Mouse (Mus musculus): ENCODE results near the gene Nptx1. TPM values are rescaled to one million over a fixed set of nuclear protein-coding genes. Genes with fewer than 3 reads are reported as not detected.

Nptx1 gene
- polyA plus RNA-seq, 1 experiment from 2014 or later, result 4.7 TPM

GRCm38 (mm10) chr11:119549371-119549811, 1.8 kb upstream of the Nptx1 start:
- Histone ChIP-seq H3K4me1 (peaks cover 90% of the 10 kb centered on the region), H3K36me3 (ENCODE audit: poor library complexity, severe bottlenecking) (no peaks in the 10 kb centered on the region), H3K9ac (peak overlapping the region; percentile 56), H3K4me3 (peak overlapping the region; percentile 67), H3K27me3 (peaks cover 76% of the 10 kb centered on the region), H3K4me2 (peak overlapping the region; percentile 100), H3K27ac (no peak overlapping the region), H3K9me3 (replicated peaks) (no peaks in the 10 kb centered on the region)
- 1% methylated on average over 43 of the region's 43 CpGs for WGBS
- ATAC-seq, result no peak

- peaks cover 78% of the 10 kb centered on the region for H3K27me3 ChIP-seq
- H3K27ac ChIP-seq, result no peak overlapping the region
- H3K4me1 ChIP-seq, result peaks cover 86% of the 10 kb centered on the region
Observed at GRCm38 (mm10) chr11:119548741-119549370, 1.3 kb upstream of the Nptx1 start.

GRCm38 (mm10) chr11:119547951-119548591, 518 bp upstream of the Nptx1 start:
- H3K4me2 ChIP-seq, result peak overlapping the region; percentile 100
- WGBS, result under 1% methylated on average over 39 of the region's 39 CpGs
- 0 out of 2 replicates have a peak, but pooled peaks have one; percentile 9 for ATAC-seq
- no peaks in the 10 kb centered on the region for H3K36me3 ChIP-seq (ENCODE audit: poor library complexity, severe bottlenecking)
- H3K9ac ChIP-seq, result peak overlapping the region; percentile 82
- H3K27me3 ChIP-seq, result peaks cover 83% of the 10 kb centered on the region
- no peak overlapping the region; the same call in 1 of the 2 replicates for H3K27ac ChIP-seq
- H3K4me3 ChIP-seq, result peak overlapping the region; percentile 67
- H3K9me3 ChIP-seq (replicated peaks), result no peaks in the 10 kb centered on the region
- H3K4me1 ChIP-seq, result peaks cover 82% of the 10 kb centered on the region

More at GRCm38 (mm10) chr11:119548741-119549370, 1.3 kb upstream of the Nptx1 start:
- Histone ChIP-seq H3K4me2 (peak overlapping the region; percentile 100), H3K4me3 (peak overlapping the region; percentile 67), H3K9me3 (replicated peaks) (no peaks in the 10 kb centered on the region), H3K36me3 (ENCODE audit: poor library complexity, severe bottlenecking) (no peaks in the 10 kb centered on the region), H3K9ac (peak overlapping the region; percentile 56)
- ATAC-seq, result no peak
- WGBS, result under 1% methylated on average over 37 of the region's 37 CpGs

DNA sequence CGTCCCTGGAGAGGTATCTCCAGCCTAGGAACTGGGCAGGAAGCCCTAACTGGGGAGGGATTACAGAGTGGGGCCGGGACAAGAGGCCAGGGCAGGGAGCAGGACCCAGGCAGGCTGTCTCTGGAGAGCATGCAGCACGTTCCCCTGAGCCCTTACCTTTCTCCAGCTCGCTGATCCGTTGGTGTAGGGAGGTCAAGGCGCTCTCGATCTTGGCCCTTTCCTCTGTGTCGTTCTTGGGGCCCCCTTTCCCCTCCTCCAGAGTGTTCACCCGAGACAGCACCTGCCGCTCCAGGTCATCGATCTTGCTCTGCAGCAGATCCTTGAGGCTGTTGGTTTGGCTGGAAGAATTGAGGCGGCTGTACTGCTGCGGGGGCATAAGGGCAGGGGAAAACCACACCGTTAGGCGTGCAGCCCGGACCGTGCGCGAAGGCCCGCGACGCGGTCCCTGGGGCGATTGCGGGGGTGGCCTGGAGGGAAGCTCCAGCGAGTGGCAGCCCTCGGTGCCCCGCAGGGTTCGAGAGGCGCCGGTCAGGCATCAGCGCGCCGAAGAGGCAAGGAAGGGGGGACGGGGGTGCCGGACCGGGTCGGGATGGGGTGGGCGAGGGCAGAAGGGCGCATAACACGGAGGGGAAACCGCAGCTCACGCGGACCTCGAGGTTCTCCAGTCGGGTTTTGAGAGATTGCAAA, 914 bp downstream of the Nptx1 start:
- peaks cover 68% of the 10 kb centered on the region for H3K4me1 ChIP-seq

DNA sequence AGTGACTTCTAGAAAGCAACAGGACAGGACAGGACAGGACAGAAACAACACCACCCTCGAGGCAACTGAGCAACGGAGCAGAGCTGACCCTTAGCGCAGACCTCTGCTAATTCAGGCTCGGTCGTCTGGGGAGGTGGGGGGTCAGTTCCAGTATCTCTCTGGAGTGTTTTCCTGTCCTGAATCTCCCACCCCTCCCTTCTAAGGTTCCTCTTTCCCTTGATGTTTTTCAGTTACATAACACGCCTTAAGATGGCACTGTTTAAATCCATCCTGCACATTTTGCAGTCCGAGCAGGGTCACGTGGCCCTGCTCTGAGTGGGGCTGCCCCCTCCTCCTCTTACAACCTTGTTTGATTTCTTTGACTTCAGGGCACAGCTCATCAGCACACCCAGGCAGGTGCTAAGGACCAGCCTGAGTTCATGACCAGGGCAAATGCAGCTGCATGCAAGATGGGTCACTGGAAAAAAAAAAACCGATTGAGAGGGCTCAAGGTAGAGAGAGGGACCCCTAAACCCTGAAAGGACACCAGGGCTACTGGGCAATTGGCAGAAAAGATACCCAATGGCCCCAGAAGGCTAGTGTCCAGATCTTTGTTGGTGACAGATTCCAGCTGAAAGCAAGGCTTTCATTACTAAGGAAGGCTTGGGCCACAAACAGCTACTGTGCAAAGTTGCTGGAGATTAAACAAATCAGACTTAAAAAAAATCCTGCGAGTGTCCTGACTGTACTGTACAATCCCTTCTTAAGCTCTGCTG, 1.6 kb downstream of the Nptx1 start:
- peak overlapping the region; percentile 67 for H3K4me3 ChIP-seq
- H3K4me2 ChIP-seq, result peak overlapping the region; percentile 100
- H3K9ac ChIP-seq, result peak overlapping the region; percentile 82
- peaks cover 97% of the 10 kb centered on the region for H3K27me3 ChIP-seq
- ATAC-seq, result no peak
- no peaks in the 10 kb centered on the region for H3K36me3 ChIP-seq (ENCODE audit: poor library complexity, severe bottlenecking)
- no peak overlapping the region for H3K27ac ChIP-seq
- peaks cover 61% of the 10 kb centered on the region for H3K4me1 ChIP-seq
- H3K9me3 ChIP-seq (replicated peaks), result no peaks in the 10 kb centered on the region
- 5% methylated on average over 10 of the region's 10 CpGs for WGBS

More for the DNA sequence above, 914 bp downstream of the Nptx1 start:
- no peak for ATAC-seq
- peak overlapping the region; percentile 100 for H3K4me2 ChIP-seq
- no peaks in the 10 kb centered on the region for H3K36me3 ChIP-seq (ENCODE audit: poor library complexity, severe bottlenecking)
- H3K4me3 ChIP-seq, result peak overlapping the region; percentile 67
- peaks cover 90% of the 10 kb centered on the region for H3K27me3 ChIP-seq
- no peak overlapping the region for H3K27ac ChIP-seq
- peak overlapping the region; percentile 82 for H3K9ac ChIP-seq
- WGBS, result under 1% methylated on average over 46 of the region's 46 CpGs
- no peaks in the 10 kb centered on the region for H3K9me3 ChIP-seq (replicated peaks)

DNA sequence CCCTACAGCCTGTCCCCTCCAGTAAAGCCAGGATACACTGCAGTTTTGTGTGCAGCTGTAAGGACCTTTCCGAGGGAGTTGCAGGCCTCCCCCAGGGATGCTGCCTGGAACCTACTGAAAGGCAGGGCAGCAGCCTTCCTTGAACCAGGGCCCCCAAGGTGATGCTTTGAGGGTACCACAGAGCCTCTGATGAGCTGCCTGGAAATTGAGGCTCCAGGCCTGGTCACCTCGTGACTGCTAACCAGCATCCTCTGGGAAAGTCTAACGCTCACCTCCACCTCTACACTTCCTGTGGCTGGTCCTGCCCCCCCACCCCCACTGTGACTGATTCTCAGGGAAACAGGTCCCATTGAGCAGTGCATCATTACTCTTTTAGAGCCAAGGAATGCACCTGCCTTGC, 2.3 kb downstream of the Nptx1 start:
- no peaks in the 10 kb centered on the region for H3K9me3 ChIP-seq (replicated peaks)
- peaks cover 97% of the 10 kb centered on the region for H3K27me3 ChIP-seq
- peak overlapping the region; percentile 17; the same call in 1 of the 2 replicates for H3K9ac ChIP-seq
- H3K4me2 ChIP-seq, result peak overlapping the region; percentile 100
- WGBS, result 63% methylated on average over 3 of the region's 3 CpGs
- H3K27ac ChIP-seq, result no peak overlapping the region
- H3K4me3 ChIP-seq, result peak overlapping the region; percentile 67
- H3K36me3 ChIP-seq (ENCODE audit: poor library complexity, severe bottlenecking), result no peaks in the 10 kb centered on the region
- ATAC-seq, result no peak
- H3K4me1 ChIP-seq, result peaks cover 54% of the 10 kb centered on the region

GRCm38 (mm10) chr11:119544518-119545105, 2.9 kb downstream of the Nptx1 start:
- H3K4me2 ChIP-seq, result peak overlapping the region; percentile 100
- no peak overlapping the region for H3K27ac ChIP-seq
- no peak for ATAC-seq
- no peaks in the 10 kb centered on the region for H3K9me3 ChIP-seq (replicated peaks)
- WGBS, result 89% methylated on average over 15 of the region's 15 CpGs
- peaks cover 95% of the 10 kb centered on the region for H3K27me3 ChIP-seq
- H3K4me3 ChIP-seq, result peak overlapping the region; percentile 67; the same call in 1 of the 2 replicates
- 0 out of 2 replicates have a peak overlapping the region, but pooled peaks have one; percentile 17 for H3K9ac ChIP-seq
- no peaks in the 10 kb centered on the region for H3K36me3 ChIP-seq (ENCODE audit: poor library complexity, severe bottlenecking)
- peaks cover 56% of the 10 kb centered on the region for H3K4me1 ChIP-seq

DNA sequence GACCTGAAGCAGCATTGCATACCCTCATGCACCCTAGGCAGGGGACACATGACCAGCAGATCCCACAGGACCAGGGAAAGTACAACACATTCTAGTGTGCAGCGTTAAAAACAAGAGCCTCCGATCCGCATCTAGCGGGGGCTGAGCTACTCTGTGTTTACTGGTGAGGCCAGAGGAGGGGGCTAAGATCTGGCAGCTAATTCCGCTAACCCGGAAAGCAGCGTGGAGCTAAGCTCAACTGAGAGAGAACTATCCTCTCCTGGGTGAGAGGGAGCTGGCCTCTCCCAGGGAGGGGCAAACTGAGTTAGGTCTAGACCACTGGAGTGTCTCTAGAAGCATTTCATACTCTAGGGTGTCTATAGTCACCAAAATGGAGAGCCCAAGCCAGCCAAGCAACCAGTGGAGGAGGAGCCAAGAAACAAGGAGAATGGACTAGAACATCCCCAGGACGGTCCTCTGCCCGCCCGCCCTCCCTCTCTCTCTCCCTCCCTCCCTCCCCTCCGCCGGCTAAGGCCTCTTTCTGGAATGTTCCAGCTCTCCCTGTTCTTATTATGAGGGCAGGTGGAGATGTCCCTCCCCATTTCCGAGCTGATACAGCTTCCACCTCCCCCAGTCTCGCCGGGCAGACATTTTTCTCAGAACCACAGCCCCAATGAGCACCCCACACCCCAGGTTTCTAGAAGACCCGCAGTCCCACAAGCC, 3.6 kb downstream of the Nptx1 start:
- no peak overlapping the region for H3K9ac ChIP-seq
- peaks cover 50% of the 10 kb centered on the region for H3K4me1 ChIP-seq
- H3K27me3 ChIP-seq, result peaks cover 88% of the 10 kb centered on the region
- no peak overlapping the region for H3K4me3 ChIP-seq
- peak overlapping the region; percentile 100; the same call in 1 of the 2 replicates for H3K4me2 ChIP-seq
- H3K36me3 ChIP-seq (ENCODE audit: poor library complexity, severe bottlenecking), result no peaks in the 10 kb centered on the region
- H3K9me3 ChIP-seq (replicated peaks), result no peaks in the 10 kb centered on the region
- no peak for ATAC-seq
- WGBS, result 62% methylated on average over 14 of the region's 16 CpGs
- H3K27ac ChIP-seq, result no peak overlapping the region

- H3K9me3 ChIP-seq (replicated peaks), result no peaks in the 10 kb centered on the region
- H3K4me2 ChIP-seq, result no peak overlapping the region
- WGBS, result 83% methylated on average over 5 of the region's 5 CpGs
- H3K27ac ChIP-seq, result no peak overlapping the region
- H3K9ac ChIP-seq, result no peak overlapping the region
- peaks cover 78% of the 10 kb centered on the region for H3K27me3 ChIP-seq
- ATAC-seq, result no peak
- peaks cover 39% of the 10 kb centered on the region for H3K4me1 ChIP-seq
- H3K4me3 ChIP-seq, result no peak overlapping the region
- no peaks in the 10 kb centered on the region for H3K36me3 ChIP-seq (ENCODE audit: poor library complexity, severe bottlenecking)
Observed at GRCm38 (mm10) chr11:119542886-119543285, 4.7 kb downstream of the Nptx1 start.

GRCm38 (mm10) chr11:119542371-119542770, 5.2 kb downstream of the Nptx1 start:
- Histone ChIP-seq H3K4me1 (peaks cover 35% of the 10 kb centered on the region), H3K36me3 (ENCODE audit: poor library complexity, severe bottlenecking) (no peaks in the 10 kb centered on the region), H3K9me3 (replicated peaks) (no peaks in the 10 kb centered on the region), H3K27me3 (peaks cover 73% of the 10 kb centered on the region), H3K27ac (no peak overlapping the region), H3K9ac (no peak overlapping the region), H3K4me3 (no peak overlapping the region), H3K4me2 (no peak overlapping the region)
- WGBS, result 58% methylated on average over 9 of the region's 9 CpGs
- no peak for ATAC-seq

DNA sequence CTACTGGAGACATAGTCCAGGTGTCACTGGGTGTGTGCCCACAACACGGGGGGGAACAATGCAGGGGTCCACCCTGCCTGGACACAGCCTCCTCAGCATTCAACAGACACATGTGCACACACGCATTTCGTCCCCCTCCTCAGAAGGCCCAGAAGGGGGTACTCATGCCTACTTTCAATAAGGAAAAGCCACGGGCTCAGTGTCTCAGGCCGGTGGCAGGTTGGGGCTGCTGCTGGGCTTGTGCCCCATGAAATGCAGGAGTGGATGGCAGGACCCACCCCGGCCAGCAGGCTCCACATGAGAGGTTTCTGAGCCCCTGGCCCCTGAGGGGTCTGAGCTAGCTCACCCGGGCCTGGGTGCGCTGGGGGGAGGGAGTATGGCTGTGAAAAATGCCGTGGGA, 6.5 kb downstream of the Nptx1 start:
- ATAC-seq, result no peak
- no peak overlapping the region for H3K4me3 ChIP-seq
- H3K27me3 ChIP-seq, result peaks cover 60% of the 10 kb centered on the region
- H3K27ac ChIP-seq, result no peak overlapping the region
- no peak overlapping the region for H3K9ac ChIP-seq
- H3K36me3 ChIP-seq (ENCODE audit: poor library complexity, severe bottlenecking), result no peaks in the 10 kb centered on the region
- H3K9me3 ChIP-seq (replicated peaks), result no peaks in the 10 kb centered on the region
- H3K4me1 ChIP-seq, result peaks cover 22% of the 10 kb centered on the region
- WGBS, result 82% methylated on average over 9 of the region's 9 CpGs
- H3K4me2 ChIP-seq, result no peak overlapping the region
